Mouse (Mus musculus): ENCODE measurements around the gene Npm1. TPM values are rescaled to one million over a fixed set of nuclear protein-coding genes. Genes with fewer than 3 reads are reported as not detected.

Gene Npm1
- polyA plus RNA-seq (2014; fragmentation: Nextera tagmentation; extraction: Ambion mirVana): 485 and 506 TPM in 2 replicates

GRCm38 (mm10) chr11:33162998-33163506 lies at the start of gene Npm1:
Npm1 (minus strand) TSS chr11:33163206.
- peaks cover 30% of the 10 kb centered on the region for H3K36me3 ChIP-seq (ENCODE audit: control insufficient read depth, insufficient read depth, low read length)
- ATAC-seq (ENCODE audit: low FRiP score, low TSS enrichment): peak; percentile 97
- WGBS: 3% methylated on average over 49 of the region's 49 CpGs

GRCm38 (mm10) chr11:33207411-33207810 lies 44.4 kb upstream of the Npm1 start:
- Histone ChIP-seq H3K27me3 (ENCODE audit: control insufficient read depth, insufficient read depth, low read length) (peaks cover 43% of the 10 kb centered on the region), H3K9me3 (ENCODE audit: control insufficient read depth, low read length) (no peaks in the 10 kb centered on the region), H3K27ac (replicated peaks; ENCODE audit: low read depth, low read length) (no peak overlapping the region), H3K9ac (replicated peaks; ENCODE audit: low read length) (no peak overlapping the region), H3K4me1 (ENCODE audit: control insufficient read depth, insufficient read depth, low read length) (peaks cover 7% of the 10 kb centered on the region; the same call in 1 of the 2 replicates), H3K4me3 (replicated peaks; ENCODE audit: low read depth, low read length) (no peak overlapping the region), H3K4me2 (ENCODE audit: low read length) (no peak overlapping the region), H3K36me3 (ENCODE audit: control insufficient read depth, insufficient read depth, low read length) (no peaks in the 10 kb centered on the region)
- WGBS: 79% methylated on average over 2 of the region's 2 CpGs
- ATAC-seq (ENCODE audit: low FRiP score, low TSS enrichment) (no peak), DNase-seq (no peak)

More at GRCm38 (mm10) chr11:33162998-33163506, at the start of gene Npm1:
- Histone ChIP-seq H3K4me1 (ENCODE audit: control insufficient read depth, insufficient read depth, low read length) (peaks cover 12% of the 10 kb centered on the region), H3K4me2 (ENCODE audit: low read length) (peak within 1 kb of the TSS; percentile 73), H3K27ac (replicated peaks; ENCODE audit: low read depth, low read length) (peak within 1 kb of the TSS; percentile 98), H3K27me3 (ENCODE audit: control insufficient read depth, insufficient read depth, low read length) (no peaks in the 10 kb centered on the region), H3K9ac (replicated peaks; ENCODE audit: low read length) (peak within 1 kb of the TSS; percentile 87), H3K9me3 (ENCODE audit: control insufficient read depth, low read length) (no peaks in the 10 kb centered on the region), H3K4me3 (replicated peaks; ENCODE audit: low read depth, low read length) (peak within 1 kb of the TSS; percentile 93)
- peak; percentile 100 for DNase-seq

- ATAC-seq (ENCODE audit: low FRiP score, low TSS enrichment) (no peak), DNase-seq (no peak)
- no peak overlapping the region for H3K27ac ChIP-seq (replicated peaks; ENCODE audit: low read depth, low read length)
- H3K4me1 ChIP-seq (ENCODE audit: control insufficient read depth, insufficient read depth, low read length): peaks cover 20% of the 10 kb centered on the region; the same call in 1 of the 2 replicates
- H3K4me3 ChIP-seq (replicated peaks; ENCODE audit: low read depth, low read length): no peak overlapping the region
- WGBS: 9% methylated on average over 3 of the region's 3 CpGs
- no peaks in the 10 kb centered on the region for H3K36me3 ChIP-seq (ENCODE audit: control insufficient read depth, insufficient read depth, low read length)
- no peak overlapping the region for H3K4me2 ChIP-seq (ENCODE audit: low read length)
- H3K9ac ChIP-seq (replicated peaks; ENCODE audit: low read length): no peak overlapping the region
- H3K9me3 ChIP-seq (ENCODE audit: control insufficient read depth, low read length): no peaks in the 10 kb centered on the region
- H3K27me3 ChIP-seq (ENCODE audit: control insufficient read depth, insufficient read depth, low read length): peaks cover 64% of the 10 kb centered on the region
These were observed 42.0 kb upstream of the Npm1 start for GRCm38 (mm10) chr11:33204966-33205365.

- no peak overlapping the region for H3K27ac ChIP-seq (replicated peaks; ENCODE audit: low read depth, low read length)
- H3K4me2 ChIP-seq (ENCODE audit: low read length): peak overlapping the region; percentile 46
- no peaks in the 10 kb centered on the region for H3K36me3 ChIP-seq (ENCODE audit: control insufficient read depth, insufficient read depth, low read length)
- peaks cover 20% of the 10 kb centered on the region; the same call in 1 of the 2 replicates for H3K4me1 ChIP-seq (ENCODE audit: control insufficient read depth, insufficient read depth, low read length)
- peak; percentile 54 for DNase-seq
- H3K9ac ChIP-seq (replicated peaks; ENCODE audit: low read length): no peak overlapping the region
- peaks cover 68% of the 10 kb centered on the region for H3K27me3 ChIP-seq (ENCODE audit: control insufficient read depth, insufficient read depth, low read length)
- H3K4me3 ChIP-seq (replicated peaks; ENCODE audit: low read depth, low read length): peak overlapping the region; percentile 24; the same call in 1 of the 2 replicates
- no peak for ATAC-seq (ENCODE audit: low FRiP score, low TSS enrichment)
- no peaks in the 10 kb centered on the region for H3K9me3 ChIP-seq (ENCODE audit: control insufficient read depth, low read length)
- 1% methylated on average over 18 of the region's 18 CpGs for WGBS
These were observed 41.3 kb upstream of the Npm1 start for GRCm38 (mm10) chr11:33204329-33204705.

- under 1% methylated on average over 81 of the region's 81 CpGs for WGBS
- peaks cover 20% of the 10 kb centered on the region; the same call in 1 of the 2 replicates for H3K4me1 ChIP-seq (ENCODE audit: control insufficient read depth, insufficient read depth, low read length)
- H3K4me3 ChIP-seq (replicated peaks; ENCODE audit: low read depth, low read length): peak within 1 kb of the TSS; percentile 24
- H3K9ac ChIP-seq (replicated peaks; ENCODE audit: low read length): no peak within 1 kb of the TSS
- DNase-seq (peak; percentile 80), ATAC-seq (ENCODE audit: low FRiP score, low TSS enrichment) (peak; percentile 44)
- no peaks in the 10 kb centered on the region for H3K9me3 ChIP-seq (ENCODE audit: control insufficient read depth, low read length)
- H3K36me3 ChIP-seq (ENCODE audit: control insufficient read depth, insufficient read depth, low read length): no peaks in the 10 kb centered on the region
- peaks cover 74% of the 10 kb centered on the region for H3K27me3 ChIP-seq (ENCODE audit: control insufficient read depth, insufficient read depth, low read length)
- no peak within 1 kb of the TSS for H3K27ac ChIP-seq (replicated peaks; ENCODE audit: low read depth, low read length)
- peak within 1 kb of the TSS; percentile 46 for H3K4me2 ChIP-seq (ENCODE audit: low read length)
These were observed 40.6 kb upstream of the Npm1 start, which contains the start of gene Tlx3 for GRCm38 (mm10) chr11:33203383-33204328. Tlx3 (minus strand) TSS chr11:33203589.

- Histone ChIP-seq H3K9ac (replicated peaks; ENCODE audit: low read length) (no peak overlapping the region), H3K36me3 (ENCODE audit: control insufficient read depth, insufficient read depth, low read length) (no peaks in the 10 kb centered on the region), H3K9me3 (ENCODE audit: control insufficient read depth, low read length) (no peaks in the 10 kb centered on the region), H3K4me1 (ENCODE audit: control insufficient read depth, insufficient read depth, low read length) (peaks cover 20% of the 10 kb centered on the region; the same call in 1 of the 2 replicates), H3K27me3 (ENCODE audit: control insufficient read depth, insufficient read depth, low read length) (peaks cover 81% of the 10 kb centered on the region), H3K4me2 (ENCODE audit: low read length) (peak overlapping the region; percentile 46), H3K4me3 (replicated peaks; ENCODE audit: low read depth, low read length) (peak overlapping the region; percentile 24), H3K27ac (replicated peaks; ENCODE audit: low read depth, low read length) (no peak overlapping the region)
- 1% methylated on average over 47 of the region's 47 CpGs for WGBS
- DNase-seq: peak; percentile 39
- ATAC-seq (ENCODE audit: low FRiP score, low TSS enrichment): no peak; the same call in 1 of the 2 replicates
These were observed 40.0 kb upstream of the Npm1 start for GRCm38 (mm10) chr11:33202972-33203371.

- 2% methylated on average over 37 of the region's 37 CpGs for WGBS
- Histone ChIP-seq H3K36me3 (ENCODE audit: control insufficient read depth, insufficient read depth, low read length) (no peaks in the 10 kb centered on the region), H3K4me3 (replicated peaks; ENCODE audit: low read depth, low read length) (peak overlapping the region; percentile 24), H3K9me3 (ENCODE audit: control insufficient read depth, low read length) (0 out of 2 replicates have a peak, but pooled peaks cover 3% of the 10 kb centered on the region), H3K4me2 (ENCODE audit: low read length) (no peak overlapping the region), H3K27me3 (ENCODE audit: control insufficient read depth, insufficient read depth, low read length) (peaks cover 88% of the 10 kb centered on the region), H3K27ac (replicated peaks; ENCODE audit: low read depth, low read length) (no peak overlapping the region), H3K9ac (replicated peaks; ENCODE audit: low read length) (no peak overlapping the region), H3K4me1 (ENCODE audit: control insufficient read depth, insufficient read depth, low read length) (peaks cover 20% of the 10 kb centered on the region; the same call in 1 of the 2 replicates)
- ATAC-seq (ENCODE audit: low FRiP score, low TSS enrichment): no peak
- peak; percentile 38 for DNase-seq
These were observed 39.3 kb upstream of the Npm1 start for GRCm38 (mm10) chr11:33202296-33202695.

GRCm38 (mm10) chr11:33201626-33202010 lies 38.6 kb upstream of the Npm1 start:
- Histone ChIP-seq H3K36me3 (ENCODE audit: control insufficient read depth, insufficient read depth, low read length) (no peaks in the 10 kb centered on the region), H3K4me3 (replicated peaks; ENCODE audit: low read depth, low read length) (peak overlapping the region; percentile 23), H3K27me3 (ENCODE audit: control insufficient read depth, insufficient read depth, low read length) (peaks cover 89% of the 10 kb centered on the region), H3K4me1 (ENCODE audit: control insufficient read depth, insufficient read depth, low read length) (peaks cover 20% of the 10 kb centered on the region; the same call in 1 of the 2 replicates), H3K9ac (replicated peaks; ENCODE audit: low read length) (0 out of 2 replicates have a peak overlapping the region, but pooled peaks have one; percentile 20), H3K9me3 (ENCODE audit: control insufficient read depth, low read length) (0 out of 2 replicates have a peak, but pooled peaks cover 6% of the 10 kb centered on the region), H3K4me2 (ENCODE audit: low read length) (peak overlapping the region; percentile 49), H3K27ac (replicated peaks; ENCODE audit: low read depth, low read length) (no peak overlapping the region)
- WGBS: 2% methylated on average over 19 of the region's 19 CpGs
- DNase-seq: peak; percentile 55
- ATAC-seq (ENCODE audit: low FRiP score, low TSS enrichment): no peak

Data from midbrain, embryonic 14.5 days (tissue).